Mouse (Mus musculus) C2C12 (cell line): ENCODE data around the gene Secisbp2. TPM values are rescaled to one million over a fixed set of nuclear protein-coding genes. Genes with fewer than 3 reads are reported as not detected.

Source experiments
- H3K27me3 ChIP-seq: one replicate; pipeline ENCODE4 v1.6.1; 2011; ENCODE audit not compliant: control insufficient read depth, insufficient read depth, insufficient read length
- H3K36me3 ChIP-seq: one replicate; pipeline ENCODE4 v1.6.1; 2011; ENCODE audit not compliant: control insufficient read depth, insufficient read depth
- H3K4me3 ChIP-seq: one replicate; pipeline ENCODE4 v1.5.1; 2011; ENCODE audit warnings: mild to moderate bottlenecking, control low read depth; ENCODE audit not compliant: poor library complexity, insufficient read depth, severe bottlenecking
- H3K79me2 ChIP-seq: one replicate; pipeline ENCODE4 v1.6.1; 2011; ENCODE audit not compliant: control insufficient read depth, insufficient read depth
- H3K79me3 ChIP-seq: one replicate; pipeline ENCODE4 v1.6.1; 2011; ENCODE audit warnings: low read depth, control low read depth
- H3ac ChIP-seq: one replicate; pipeline ENCODE3; 2011; ENCODE audit warnings: low read depth; ENCODE audit not compliant: control insufficient read depth, insufficient read length
- CEBPB ChIP-seq: IDR thresholded peaks from one replicate; pipeline ENCODE4 v1.6.1; 2011; ENCODE audit warnings: low read depth, mild to moderate bottlenecking, control low read depth, moderate library complexity
- CTCF ChIP-seq: IDR thresholded peaks from one replicate; pipeline ENCODE4 v1.5.1; 2011; ENCODE audit not compliant: control insufficient read depth, insufficient read depth, insufficient read length
- FOSL1 ChIP-seq: IDR thresholded peaks from one replicate; pipeline ENCODE4 v1.8.0; 2011; ENCODE audit warnings: mild to moderate bottlenecking, low read length; ENCODE audit not compliant: poor library complexity, insufficient read depth, severe bottlenecking
- MAX ChIP-seq: IDR thresholded peaks from one replicate; pipeline ENCODE4 v1.6.1; 2011; ENCODE audit warnings: mild to moderate bottlenecking, control low read depth
- MYOD1 ChIP-seq: IDR thresholded peaks from one replicate; pipeline ENCODE4 v1.6.1; 2011; ENCODE audit warnings: low read depth; ENCODE audit not compliant: control insufficient read depth, insufficient read length
- MYOG ChIP-seq: IDR thresholded peaks from one replicate; pipeline ENCODE4 v1.6.1; 2011; ENCODE audit not compliant: control insufficient read depth, insufficient read length; ENCODE audit errors: extremely low read depth
- USF1 ChIP-seq: IDR thresholded peaks from one replicate; pipeline ENCODE4 v1.6.1; 2011; ENCODE audit warnings: low read depth, mild to moderate bottlenecking, control low read depth, moderate library complexity
- polyA plus RNA-seq: library from polyadenylated mRNA; unstranded; fragments of >200 nt; fragmentation: generic; extraction: Trizol; gene quantifications from one replicate; pipeline ENCODE4 v1.2.1, GENCODE M21; 2012; ENCODE audit warnings: missing spikeins

The Secisbp2 gene
- polyA plus RNA-seq, 1 experiment: 6.1 TPM

- H3ac ChIP-seq: no peak overlapping the region
- no peaks in the 10 kb centered on the region for H3K79me2 ChIP-seq
- H3K79me3 ChIP-seq: no peaks in the 10 kb centered on the region
- no peak overlapping the region for H3K4me3 ChIP-seq
- no peaks in the 10 kb centered on the region for H3K27me3 ChIP-seq
- TF ChIP-seq CTCF: no peak
- no peak for TF ChIP-seq USF1
- no peak for TF ChIP-seq CEBPB
- no peak for TF ChIP-seq MAX
- TF ChIP-seq MYOD1: no peak
- no peak for TF ChIP-seq MYOG
- H3K36me3 ChIP-seq: no peaks in the 10 kb centered on the region
Measured at GRCm38 (mm10) chr13:51716350-51717263, 65.1 kb downstream of the Secisbp2 start.

GRCm38 (mm10) chr13:51719256-51719655, 67.8 kb downstream of the Secisbp2 start:
- no peaks in the 10 kb centered on the region for H3K79me2 ChIP-seq
- no peak overlapping the region for H3K4me3 ChIP-seq
- no peak for TF ChIP-seq FOSL1
- no peak for TF ChIP-seq CTCF
- TF ChIP-seq MYOG: no peak
- no peak for TF ChIP-seq MYOD1
- TF ChIP-seq USF1: no peak
- TF ChIP-seq CEBPB: no peak
- TF ChIP-seq MAX: no peak
- H3K27me3 ChIP-seq: no peaks in the 10 kb centered on the region
- no peaks in the 10 kb centered on the region for H3K36me3 ChIP-seq
- H3ac ChIP-seq: no peak overlapping the region
- no peaks in the 10 kb centered on the region for H3K79me3 ChIP-seq

GRCm38 (mm10) chr13:51720556-51720955, 69.1 kb downstream of the Secisbp2 start:
- H3ac ChIP-seq: no peak overlapping the region
- no peaks in the 10 kb centered on the region for H3K79me3 ChIP-seq
- H3K4me3 ChIP-seq: no peak overlapping the region
- TF ChIP-seq MYOG: no peak
- H3K36me3 ChIP-seq: no peaks in the 10 kb centered on the region
- H3K27me3 ChIP-seq: no peaks in the 10 kb centered on the region
- no peaks in the 10 kb centered on the region for H3K79me2 ChIP-seq

GRCm38 (mm10) chr13:51723114-51723513, 71.6 kb downstream of the Secisbp2 start:
- no peak for TF ChIP-seq USF1
- no peak for TF ChIP-seq MAX
- no peak for TF ChIP-seq MYOG
- no peaks in the 10 kb centered on the region for H3K27me3 ChIP-seq
- H3K4me3 ChIP-seq: no peak overlapping the region

GRCm38 (mm10) chr13:51724566-51724965, 73.1 kb downstream of the Secisbp2 start:
- Histone ChIP-seq H3K36me3 (no peaks in the 10 kb centered on the region), H3K79me3 (no peaks in the 10 kb centered on the region), H3ac (no peak overlapping the region), H3K4me3 (no peak overlapping the region), H3K79me2 (no peaks in the 10 kb centered on the region), H3K27me3 (no peaks in the 10 kb centered on the region)
- TF ChIP-seq MYOG (no peak), MYOD1 (no peak), MAX (no peak), FOSL1 (no peak), CTCF (no peak), CEBPB (no peak), USF1 (no peak)

More at GRCm38 (mm10) chr13:51723114-51723513, 71.6 kb downstream of the Secisbp2 start:
- H3ac ChIP-seq: no peak overlapping the region
- no peaks in the 10 kb centered on the region for H3K36me3 ChIP-seq
- no peaks in the 10 kb centered on the region for H3K79me2 ChIP-seq
- no peaks in the 10 kb centered on the region for H3K79me3 ChIP-seq

- Histone ChIP-seq H3K36me3 (no peaks in the 10 kb centered on the region), H3K4me3 (no peak overlapping the region), H3K79me3 (no peaks in the 10 kb centered on the region), H3K27me3 (no peaks in the 10 kb centered on the region), H3ac (no peak overlapping the region), H3K79me2 (no peaks in the 10 kb centered on the region)
- TF ChIP-seq CTCF: no peak
- no peak for TF ChIP-seq CEBPB
- TF ChIP-seq MYOG: no peak
- no peak for TF ChIP-seq USF1
- no peak for TF ChIP-seq MAX
Measured at GRCm38 (mm10) chr13:51725446-51725845, 73.9 kb downstream of the Secisbp2 start.
